Mouse (Mus musculus) thymus, postnatal 36 days (tissue): ENCODE data around the gene Net1.
"Not testable (repeated sequence)": the region's sequence is repeated elsewhere in the genome, so short reads cannot be mapped to it uniquely, and the experiment has no call there.

Experiments used
- DNase-seq, 2 experiments: peaks; one replicate each; pipeline ENCODE4 v3.0.0; 2022; ENCODE audit warnings: mixed read lengths in 2 of 2

Gene Net1

DNA sequence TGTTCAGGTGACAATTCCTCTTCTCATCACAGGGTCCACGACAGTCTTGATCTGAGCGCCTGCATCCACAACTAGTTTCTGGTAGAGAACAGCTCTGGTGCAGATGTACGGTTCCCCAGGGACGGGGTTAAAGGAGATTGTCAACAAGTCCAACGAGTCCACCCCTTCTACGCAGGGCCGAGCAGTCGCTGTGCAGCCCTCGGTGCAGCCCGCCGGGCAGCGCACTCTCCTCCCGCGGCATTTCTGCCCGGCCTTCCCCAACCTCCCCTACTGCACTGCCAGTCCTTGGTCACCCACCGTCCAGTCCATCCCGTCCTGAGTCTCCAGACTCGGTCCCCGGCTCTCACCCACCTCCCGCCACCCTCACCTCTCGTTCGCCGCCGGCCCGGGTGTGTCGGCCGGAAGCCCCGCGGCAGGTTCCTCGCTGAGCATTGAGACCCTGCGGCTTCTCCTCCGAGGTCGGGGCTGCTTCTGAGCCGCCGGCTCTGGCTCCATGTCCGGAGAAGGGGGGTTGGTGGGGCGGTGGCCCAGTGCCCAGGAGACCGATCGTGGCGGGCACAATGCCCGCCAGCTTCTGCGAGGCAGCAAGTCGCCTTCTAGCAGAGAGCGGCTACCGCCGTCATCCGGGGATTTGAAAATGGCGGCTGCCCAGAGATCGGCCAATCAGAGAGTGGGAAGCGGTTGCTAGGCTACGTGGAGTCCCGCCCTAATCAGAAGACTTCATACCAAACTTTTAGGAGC is at the start of gene Net1, which contains the start of gene Tubal3:
Net1 (minus strand) TSS at position 650 of the 741 bp plus-strand sequence.
Tubal3 (plus strand) TSS at position 704 of the 741 bp plus-strand sequence.
- peak; percentile 88 to 92 for DNase-seq

DNA sequence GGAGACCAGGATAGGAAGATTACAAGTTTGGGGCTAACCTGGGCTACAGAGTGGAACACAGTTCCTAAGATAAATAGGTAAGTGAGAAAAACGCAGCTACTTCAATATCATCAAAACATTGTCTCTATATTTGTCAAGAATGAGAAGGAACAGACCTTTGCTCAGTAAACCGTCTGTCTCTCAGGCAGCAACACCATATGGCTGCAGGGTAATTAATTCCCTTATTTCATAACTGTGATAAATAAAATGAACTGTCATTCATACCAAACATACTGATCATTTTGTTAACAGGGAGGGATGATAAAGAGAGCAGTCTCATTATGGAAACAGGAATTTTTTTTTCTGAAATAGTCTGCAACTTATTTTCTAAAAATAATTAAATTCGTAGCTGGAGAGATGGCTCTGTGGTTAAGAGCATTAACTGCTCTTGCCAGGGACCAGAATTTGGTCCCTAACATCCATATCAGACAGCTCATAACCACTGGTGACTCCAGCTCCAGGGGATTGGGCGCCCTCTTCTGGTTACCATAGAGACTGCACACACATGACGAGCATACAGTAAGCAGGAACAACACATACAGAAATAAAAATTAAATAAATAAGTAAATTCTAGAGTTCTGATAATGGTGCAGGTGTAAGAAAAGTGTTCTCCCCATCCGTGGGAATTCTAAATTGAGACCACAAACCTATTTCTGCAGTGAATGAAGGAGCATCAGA is 33.3 kb upstream of the Net1 start:
- no peak for DNase-seq

DNA sequence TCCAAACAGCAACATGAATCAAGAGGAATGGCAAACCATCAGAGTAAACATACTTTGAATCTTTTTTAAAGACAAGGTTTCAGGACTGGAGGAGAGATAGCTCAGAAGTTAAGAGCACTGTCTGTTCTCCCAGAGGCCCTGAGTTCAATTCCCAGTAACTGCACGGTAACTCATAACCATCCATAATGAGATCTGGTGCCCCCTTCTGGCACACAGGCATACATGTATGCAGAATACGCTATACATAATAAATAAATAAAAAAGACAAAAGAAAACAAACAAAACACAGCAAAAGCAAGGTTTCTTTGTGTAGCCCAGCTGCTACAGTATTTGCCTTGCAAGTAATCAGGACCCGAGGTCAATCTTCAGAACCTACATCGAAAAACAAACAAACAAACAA is 31.5 kb upstream of the Net1 start:
- no peak for DNase-seq

DNA sequence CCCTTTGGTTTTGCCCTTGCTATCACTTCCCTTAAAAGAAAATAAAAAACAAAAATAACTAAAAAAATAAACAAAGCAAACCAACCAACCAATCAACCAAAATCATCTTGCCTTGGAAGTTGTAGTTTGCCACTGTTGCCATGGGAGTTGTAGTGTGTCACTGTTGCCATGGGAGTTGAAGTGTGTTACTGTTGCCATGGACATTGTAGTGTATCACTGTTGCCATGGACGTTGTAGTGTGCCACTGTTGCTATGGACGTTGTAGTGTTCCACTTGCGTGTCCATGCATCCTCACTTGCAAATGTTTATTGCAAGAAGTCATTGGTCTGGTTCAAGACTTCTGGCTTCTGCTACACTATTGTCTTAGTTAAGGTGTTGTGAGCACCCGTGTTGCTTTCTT is 29.2 kb upstream of the Net1 start:
- no peak for DNase-seq

DNA sequence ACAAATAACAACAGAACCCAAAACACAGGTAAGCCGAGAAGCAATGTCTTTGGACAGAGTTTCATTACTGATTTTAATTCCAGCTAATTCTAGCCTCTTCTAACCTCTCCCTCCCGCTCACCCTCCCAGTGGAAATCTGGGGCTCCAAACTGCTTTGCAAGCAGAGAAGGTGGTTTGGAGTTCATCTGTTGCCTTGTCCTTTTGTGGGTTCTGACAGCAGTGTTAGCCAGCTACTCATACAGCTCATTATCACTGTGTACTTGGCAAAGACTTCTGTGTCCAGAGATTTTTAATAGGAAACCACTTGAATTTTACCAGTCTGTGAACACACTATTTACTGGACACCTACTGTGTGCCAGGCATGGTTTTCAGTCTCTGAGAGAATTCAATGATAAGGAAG is 27.2 kb upstream of the Net1 start, which contains the start of gene Ucn3:
Ucn3 (minus strand) TSS at position 101 of the 400 bp plus-strand sequence.
- DNase-seq, result no peak

DNA sequence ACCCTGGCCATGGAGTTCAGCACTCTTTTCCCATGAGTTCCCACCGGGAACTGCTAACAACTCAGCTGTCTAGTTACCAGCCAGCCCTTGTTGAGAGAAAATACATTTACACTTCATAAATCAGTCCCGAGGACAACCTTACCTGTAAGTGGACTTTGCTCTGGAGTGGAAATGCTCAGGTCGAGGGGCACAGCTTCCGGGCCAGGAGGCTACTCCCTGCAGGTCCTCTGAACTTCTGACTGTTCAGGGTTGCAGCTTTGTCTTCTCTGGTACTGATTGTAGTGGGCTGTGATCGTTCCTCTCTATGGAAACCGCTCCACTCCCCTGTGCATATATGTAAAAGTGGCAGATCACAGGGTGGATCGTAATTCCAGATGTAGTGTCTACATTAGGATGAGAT is 26.7 kb upstream of the Net1 start:
- DNase-seq, result no peak

DNA sequence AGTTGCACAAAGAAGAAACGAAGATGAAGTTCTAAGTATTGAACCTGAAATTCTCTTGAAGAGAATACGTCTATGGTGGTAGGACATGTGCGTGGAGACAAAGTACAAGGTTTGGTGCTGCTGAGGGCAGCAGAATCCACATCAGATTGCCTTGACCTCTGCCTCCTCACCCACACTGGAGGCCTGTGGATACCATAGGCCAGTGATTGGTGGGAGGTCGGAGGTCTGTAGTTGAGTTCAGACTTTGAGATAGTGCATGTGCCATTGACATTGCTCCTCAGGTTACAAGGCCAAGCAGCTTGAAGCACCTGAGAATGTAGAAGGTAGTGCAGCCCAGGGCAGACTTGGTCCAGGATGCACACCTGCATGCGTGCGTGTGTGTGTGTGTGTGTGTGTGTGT is 8.0 kb upstream of the Net1 start:
- DNase-seq, result no peak

DNA sequence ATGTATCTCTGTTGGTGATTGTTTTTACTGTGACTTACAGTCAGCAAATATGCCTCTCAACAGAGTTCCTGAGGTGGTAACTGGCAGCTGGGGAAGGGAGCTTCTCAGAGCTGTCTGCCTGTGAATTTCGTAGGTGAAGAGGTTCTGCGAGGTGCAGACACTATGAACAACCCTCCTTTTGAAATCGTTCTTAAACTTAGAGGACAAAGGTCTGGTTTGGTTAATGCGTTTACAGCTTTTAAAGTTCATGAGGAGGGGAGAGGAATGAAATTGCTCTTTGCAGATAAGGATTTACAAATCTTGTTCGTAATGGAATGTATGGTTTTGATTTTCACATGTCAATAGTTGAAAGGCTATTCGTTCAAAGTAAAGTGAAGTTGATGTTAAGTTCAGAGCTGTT is 7.6 kb upstream of the Net1 start:
- DNase-seq, result no peak

DNA sequence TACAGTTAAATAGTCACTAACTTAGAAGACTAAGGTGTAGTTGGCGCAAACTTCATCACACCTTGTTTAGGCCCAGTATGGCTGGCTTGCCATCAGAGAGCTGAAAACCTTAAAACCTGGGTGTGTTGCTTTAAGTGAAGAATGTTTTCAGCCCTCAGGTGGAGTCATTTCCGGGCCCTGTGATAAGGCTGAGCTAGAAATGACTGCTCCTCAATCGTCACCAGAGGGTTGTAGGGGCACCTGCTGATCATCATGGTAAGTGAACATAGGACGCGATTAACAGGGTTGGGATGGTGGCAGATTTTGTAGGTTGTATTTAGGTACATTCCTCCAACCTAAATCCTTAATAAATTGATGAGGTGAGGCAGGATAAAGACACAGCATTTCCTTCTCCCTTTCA is 6.5 kb upstream of the Net1 start:
- DNase-seq, result no peak

DNA sequence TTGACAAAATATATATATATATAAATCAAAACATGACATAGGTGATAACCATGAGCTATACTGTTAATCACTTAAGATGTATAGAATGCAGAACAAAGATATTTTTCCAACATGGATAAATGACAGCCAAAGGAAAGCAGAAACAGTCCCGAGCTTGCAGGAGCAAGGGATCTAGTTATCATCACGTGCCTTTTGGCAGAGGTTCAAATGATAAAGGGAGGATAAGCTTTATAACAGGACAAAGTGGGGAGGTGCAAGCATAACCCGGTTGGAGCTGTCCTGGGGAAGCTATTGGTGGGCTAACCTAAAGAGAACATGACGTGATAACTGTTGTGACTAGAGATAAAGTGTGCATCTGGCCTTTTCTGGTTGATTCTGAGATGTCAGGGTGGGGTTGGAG is 4.5 kb downstream of the Net1 start:
- DNase-seq, result no peak

DNA sequence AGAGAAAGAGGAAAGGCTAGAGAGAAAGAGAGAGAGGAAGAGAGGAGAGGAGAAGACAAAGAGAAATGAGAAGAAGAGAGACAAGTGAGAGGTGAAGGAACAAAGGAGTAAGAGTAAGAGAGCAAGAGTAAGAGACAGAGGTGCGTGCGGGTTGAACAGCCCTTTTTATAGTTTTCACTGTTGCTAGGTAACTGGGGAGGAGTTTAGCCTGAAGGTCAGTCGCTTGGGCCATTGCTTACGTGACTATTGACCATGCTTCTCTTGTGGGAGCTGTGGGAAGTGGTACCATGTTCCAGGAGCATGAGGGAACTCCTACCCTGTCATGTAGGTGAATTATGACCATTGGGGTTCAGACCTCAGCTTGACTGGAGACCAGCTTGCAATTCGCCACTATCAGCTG is 7.7 kb downstream of the Net1 start:
- DNase-seq, result no peak

DNA sequence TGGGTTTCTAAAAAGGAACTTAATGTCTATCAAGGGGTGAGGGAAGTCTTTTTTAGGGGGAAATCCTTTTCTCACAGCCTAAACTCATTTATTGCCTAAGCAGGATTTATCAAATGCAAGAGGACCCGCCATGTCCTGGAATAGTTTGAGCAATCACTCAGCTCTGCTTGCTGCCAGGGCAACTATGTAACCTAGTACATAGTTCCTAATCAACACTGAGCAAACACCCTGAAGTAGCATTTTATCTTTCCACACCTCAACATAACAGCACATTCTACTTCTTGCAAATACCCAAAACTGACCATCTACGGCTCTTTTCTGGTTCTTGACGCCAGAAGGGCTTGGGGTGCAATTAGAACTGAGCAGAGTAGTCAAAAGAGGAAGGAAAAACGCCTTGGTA is 9.8 kb downstream of the Net1 start:
- no peak for DNase-seq

DNA sequence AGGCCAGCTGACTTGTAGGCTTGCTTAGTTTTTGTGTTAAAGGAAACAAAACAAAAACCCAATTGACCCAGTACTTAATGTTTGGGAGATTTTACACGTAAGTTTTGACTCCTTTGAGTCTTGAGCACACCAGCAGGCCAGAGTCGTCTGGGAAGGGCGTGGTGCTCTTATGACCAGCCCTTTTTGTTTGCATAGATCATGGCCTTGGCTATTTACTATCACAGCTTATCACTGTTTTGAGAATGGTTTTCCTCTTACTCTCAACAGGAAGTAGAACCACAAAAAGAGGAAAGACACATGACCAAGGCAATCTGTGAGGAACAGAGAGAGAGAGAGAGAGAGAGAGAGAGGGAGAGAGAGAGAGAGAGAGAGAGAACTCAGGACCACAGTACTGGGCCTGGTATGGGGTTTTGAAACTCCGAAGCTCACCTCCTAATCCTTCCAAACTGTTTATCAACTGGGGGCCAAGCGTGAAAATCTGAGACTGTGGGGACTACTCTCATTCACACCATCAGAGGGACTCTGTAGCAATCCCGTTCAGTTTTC is 10.8 kb downstream of the Net1 start:
- no peak for DNase-seq

DNA sequence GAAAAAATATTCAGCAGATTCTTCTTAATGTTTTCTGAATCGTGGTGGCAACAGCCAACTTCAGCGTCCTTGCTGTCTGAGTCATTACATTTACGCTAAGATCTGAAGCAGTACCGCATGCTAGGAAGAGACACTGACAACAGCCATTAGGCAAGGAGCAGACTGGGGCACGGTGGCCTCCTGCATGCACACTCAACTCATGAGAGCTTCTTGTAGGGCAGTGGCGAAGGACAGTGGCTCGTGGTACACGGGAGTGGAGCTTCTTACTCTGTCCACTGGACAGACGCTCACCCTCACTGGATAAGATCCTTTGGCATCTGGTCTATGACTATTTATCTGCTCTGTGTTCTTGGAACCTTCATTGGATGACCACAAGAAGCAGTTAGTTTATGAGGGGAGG is 18.7 kb downstream of the Net1 start:
- no peak for DNase-seq

DNA sequence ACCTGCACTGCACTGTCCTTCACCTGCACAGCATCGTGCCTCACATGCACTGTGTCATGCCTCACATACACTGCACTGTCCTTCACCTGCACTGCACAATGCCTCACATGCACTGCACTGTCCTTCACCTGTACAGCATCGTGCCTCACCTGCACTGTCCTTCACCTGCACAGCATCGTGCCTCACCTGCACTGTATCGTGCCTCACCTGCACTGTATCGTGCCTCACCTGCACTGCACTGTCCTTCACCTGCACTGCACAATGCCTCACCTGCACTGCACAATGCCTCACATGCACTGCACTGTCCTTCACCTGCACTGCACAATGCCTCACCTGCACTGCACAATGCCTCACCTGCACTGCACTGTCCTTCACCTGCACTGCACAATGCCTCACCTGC is 19.8 kb downstream of the Net1 start:
- not testable (repeated sequence) for DNase-seq

DNA sequence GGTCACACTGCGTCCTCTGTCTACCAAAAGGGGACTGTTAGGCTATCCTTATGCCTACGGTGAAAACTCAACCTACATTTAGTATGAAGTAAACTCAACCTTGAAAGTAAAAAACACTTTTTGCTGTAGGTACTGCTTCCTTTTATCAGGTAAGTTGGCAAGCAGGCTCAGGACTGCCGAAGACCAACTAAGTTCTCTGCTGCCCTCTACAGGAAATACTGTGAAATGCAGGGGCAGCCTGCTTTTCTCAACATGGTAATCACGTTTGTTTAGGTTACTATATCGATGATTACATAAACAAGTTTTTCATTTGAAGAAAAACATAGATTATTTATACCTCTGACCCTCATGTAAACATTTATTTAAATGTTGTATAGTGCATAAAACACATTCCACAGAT is 21.1 kb downstream of the Net1 start:
- peak; percentile 49 to 62 for DNase-seq

DNA sequence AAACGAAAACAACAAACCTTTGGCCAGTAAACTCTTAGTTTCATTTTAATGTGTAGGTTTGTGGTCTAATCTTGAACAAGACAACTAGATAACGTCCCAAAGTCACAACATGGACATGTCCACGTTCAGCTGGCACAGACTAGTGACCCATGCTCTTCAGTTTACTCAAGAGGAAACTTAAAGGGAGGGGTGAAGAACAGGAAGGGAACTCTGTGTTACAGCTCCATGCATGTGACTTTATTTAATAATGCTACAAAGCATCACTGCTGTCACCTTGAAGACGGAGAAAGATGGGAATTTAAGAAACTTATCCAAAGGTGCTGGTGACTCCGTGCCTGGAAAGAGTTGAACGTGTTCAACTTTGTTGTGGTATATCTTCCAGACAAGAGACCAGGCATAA is 22.0 kb downstream of the Net1 start:
- no peak for DNase-seq

DNA sequence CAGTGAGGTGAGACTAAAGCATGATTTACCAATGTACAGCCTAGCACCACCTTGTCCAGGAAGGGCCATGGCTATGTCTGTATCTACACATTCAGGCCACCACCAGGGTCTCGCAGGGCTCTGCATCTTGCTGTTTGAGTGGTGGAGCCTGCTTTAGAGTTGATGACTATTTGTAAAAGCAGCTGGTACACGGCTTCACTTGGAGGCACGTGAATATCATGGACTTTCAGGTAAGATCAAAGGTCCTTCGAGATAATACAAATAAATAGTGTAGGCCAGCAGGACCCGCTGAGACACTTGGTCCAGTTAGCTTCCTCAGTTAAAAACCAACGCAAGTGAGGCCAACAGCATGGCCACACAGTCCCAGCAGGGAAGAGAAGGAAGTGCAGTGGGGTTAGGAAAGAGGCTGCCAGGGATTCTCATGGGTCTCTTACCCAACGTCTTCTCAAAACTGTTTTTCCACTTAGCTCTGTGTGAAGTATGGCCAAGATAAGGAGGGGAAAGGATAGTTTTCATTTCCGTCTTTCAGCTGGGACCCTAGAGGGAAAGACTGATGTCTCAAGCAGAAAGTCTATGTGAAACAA is 22.5 kb downstream of the Net1 start:
- no peak for DNase-seq

DNA sequence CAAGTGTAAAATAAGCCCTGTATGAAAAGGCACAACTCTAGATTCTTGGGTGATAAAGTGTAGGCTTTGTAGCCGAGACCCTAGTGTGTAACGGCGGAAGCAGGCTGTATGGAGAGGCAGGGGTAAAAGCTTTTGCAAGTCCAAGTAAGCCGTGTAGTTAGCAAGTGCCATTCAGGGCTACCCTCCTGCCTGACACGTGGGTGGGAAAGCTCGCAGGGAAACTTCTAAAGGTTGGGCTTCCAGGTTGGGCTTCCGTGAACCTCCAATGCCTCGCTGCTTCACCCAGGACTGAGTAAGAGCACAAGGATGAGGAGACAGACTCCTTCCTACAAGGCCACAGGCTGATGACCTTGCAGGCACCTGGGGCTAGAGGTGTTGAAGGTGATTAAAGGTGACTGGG is 23.5 kb downstream of the Net1 start:
- no peak for DNase-seq

DNA sequence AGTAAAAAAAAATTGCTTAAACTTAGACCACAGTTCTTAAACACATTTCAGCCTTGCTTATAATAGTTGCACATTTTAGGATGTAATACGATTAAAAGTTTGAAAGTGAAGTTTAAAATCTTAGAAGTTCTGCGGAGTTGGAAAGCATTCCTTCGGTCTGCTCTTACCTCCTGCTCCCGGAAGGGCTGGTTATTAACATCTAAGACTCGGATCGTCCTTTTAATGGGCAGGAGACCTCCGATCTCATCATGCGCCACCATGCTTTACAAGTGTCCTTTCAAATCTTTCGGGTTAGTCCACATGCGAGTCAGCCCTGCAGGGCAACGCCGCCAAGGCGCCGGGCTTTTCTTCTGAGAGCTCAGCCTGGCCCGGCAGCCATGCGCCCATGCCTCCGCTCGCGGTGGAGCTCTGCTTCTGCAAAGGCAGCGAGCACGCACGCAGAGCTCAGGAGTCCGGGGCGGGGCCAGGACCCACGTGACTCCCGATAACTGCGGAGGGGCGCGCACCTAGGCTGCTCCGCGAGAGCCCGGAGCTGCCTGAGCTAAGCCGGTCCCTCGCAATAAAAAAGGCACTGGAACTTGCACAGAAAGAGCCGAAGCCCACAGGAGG is 24.8 kb downstream of the Net1 start:
- peak; percentile 93 to 94 for DNase-seq

DNA sequence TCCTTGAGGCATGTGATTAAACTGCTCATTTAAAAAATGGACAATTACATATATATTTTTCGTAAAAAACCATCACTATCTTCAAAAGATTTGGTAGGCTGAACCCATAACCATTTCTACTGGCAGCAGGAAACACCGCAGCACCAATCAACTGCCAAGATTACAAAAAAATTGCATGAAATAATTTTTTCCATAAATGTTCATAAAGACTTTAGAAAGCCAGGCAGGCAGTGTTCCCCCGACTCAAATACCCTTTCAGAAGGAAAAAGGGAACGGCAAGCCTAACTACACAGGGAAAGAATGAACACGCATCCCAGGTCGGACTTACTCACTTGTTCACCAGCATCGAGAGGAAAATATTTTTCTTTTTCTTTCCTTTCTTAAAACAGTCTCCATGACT is 25.4 kb downstream of the Net1 start:
- DNase-seq, result no peak

DNA sequence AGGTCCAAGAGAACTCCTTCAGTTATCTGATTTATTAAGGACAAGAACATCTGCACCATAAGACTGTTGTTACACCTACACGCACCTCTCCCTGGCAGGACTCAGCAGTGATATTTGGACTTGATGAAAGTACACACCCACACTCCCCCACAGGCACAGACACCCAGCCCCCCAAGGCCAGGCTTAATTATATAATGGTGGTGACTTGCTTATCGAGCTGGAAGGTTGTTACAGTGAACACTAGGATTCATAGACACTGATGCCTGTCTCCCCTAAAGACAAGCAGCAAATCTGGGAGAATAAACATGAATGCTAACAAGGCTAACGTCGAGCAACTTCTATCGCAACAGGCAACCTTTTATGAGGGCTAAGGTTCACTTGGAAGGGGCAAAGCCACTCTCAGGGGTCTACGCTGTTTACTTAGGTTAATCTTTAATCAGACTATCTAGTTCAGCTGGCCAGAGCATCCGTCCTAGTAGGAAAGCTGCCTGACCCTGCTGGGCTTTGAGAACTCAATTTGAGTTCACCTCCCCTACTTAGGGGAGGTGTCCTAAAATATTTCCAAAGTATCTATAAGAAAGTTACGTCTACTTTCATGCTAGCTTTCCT is 26.4 kb downstream of the Net1 start:
- no peak for DNase-seq

DNA sequence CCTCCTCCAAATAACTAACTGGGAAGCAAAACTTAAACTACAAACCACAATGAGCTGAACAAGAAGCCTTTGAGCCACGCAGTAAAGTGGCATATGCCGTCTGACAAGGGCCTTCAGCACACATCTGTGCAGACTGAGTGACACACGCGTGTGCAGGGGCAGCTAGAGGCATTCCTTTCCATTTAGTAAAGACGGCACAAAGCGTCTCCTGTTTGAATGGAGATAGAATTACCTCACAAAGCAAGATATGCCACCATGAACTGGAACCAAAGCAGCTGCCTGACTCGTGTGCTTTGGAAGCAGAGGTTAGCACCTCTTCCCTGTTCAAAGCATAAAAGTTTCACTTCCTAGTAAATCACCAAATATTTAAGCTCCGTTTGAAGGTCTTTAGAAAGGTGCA is 28.0 kb downstream of the Net1 start:
- DNase-seq, result no peak
